Mouse (Mus musculus): Measurements from ENCODE around the gene G430095P16Rik.

- no peak for TF ChIP-seq CTCF (IDR thresholded peaks at IDR 0.05; ENCODE audit: low read depth)
- no peak for TF ChIP-seq EP300 (IDR thresholded peaks at IDR 0.05; ENCODE audit: low read depth)
Observed at GRCm38 (mm10) chr8:84749519-84749918, 26.7 kb downstream of the G430095P16Rik start.

Measured in liver, postnatal 0 days (tissue).